Mouse (Mus musculus) small intestine, adult 2 months (tissue): ENCODE measurements around the gene Ehd2. TPM values are rescaled to one million over a fixed set of nuclear protein-coding genes. Genes with fewer than 3 reads are reported as not detected.

Experiments
- H3K27ac ChIP-seq: fragments of 200-500 bp; 2 replicates; pipeline ENCODE4 v1.5.1; 2012; ENCODE audit warnings: low read depth, low read length, control low read depth, inconsistent platforms; ENCODE audit not compliant: insufficient read depth
- H3K27me3 ChIP-seq: fragments of 200-500 bp; 2 replicates; pipeline ENCODE4 v1.6.1; 2012; ENCODE audit warnings: mild to moderate bottlenecking, moderate library complexity, low read length, inconsistent platforms; ENCODE audit not compliant: control insufficient read depth, insufficient read depth
- H3K36me3 ChIP-seq: fragments of 200-500 bp; 2 replicates; pipeline ENCODE4 v1.6.1; 2012; ENCODE audit warnings: mild to moderate bottlenecking, low read length, control low read depth, inconsistent platforms; ENCODE audit not compliant: control insufficient read depth, insufficient read depth
- H3K4me1 ChIP-seq: fragments of 200-500 bp; 2 replicates; pipeline ENCODE4 v1.6.1; 2012; ENCODE audit warnings: low read length, inconsistent platforms, mixed read lengths; ENCODE audit not compliant: control insufficient read depth, insufficient read depth, insufficient read length
- H3K4me3 ChIP-seq: fragments of 200-500 bp; 2 replicates; pipeline ENCODE4 v1.5.1; 2012; ENCODE audit warnings: low read depth, mild to moderate bottlenecking, control low read depth, inconsistent platforms, low read length, moderate library complexity
- CTCF ChIP-seq: fragments of 200-500 bp; IDR thresholded peaks from 2 replicates; pipeline ENCODE4 v1.5.1; 2012; ENCODE audit warnings: low read depth, mild to moderate bottlenecking, control low read depth, inconsistent platforms, low read length, moderate library complexity, mixed read lengths; ENCODE audit not compliant: insufficient replicate concordance, insufficient read length; ENCODE audit errors: extremely low read depth
- POLR2A ChIP-seq: fragments of 200-500 bp; IDR thresholded peaks from 2 replicates; pipeline ENCODE4 v1.6.1; 2012; ENCODE audit warnings: low read depth, mild to moderate bottlenecking, control low read depth, inconsistent platforms, low read length, moderate library complexity
- WGBS: fragments of 180-500 bp; shearing (Covaris S2); methylation state at CpG from one replicate; pipeline ENCODE4 v1.1.7; 2018; 5-methylcytosine and 5-hydroxymethylcytosine counted together
- polyA plus RNA-seq: library from polyadenylated mRNA; depleted of rRNA; stranded (reverse); fragments of >200 nt; gene quantifications from 2 replicates; pipeline ENCODE4 v1.2.3, GENCODE M21; 2012

Gene Ehd2
- polyA plus RNA-seq, 1 experiment: 14.5 TPM

- TF ChIP-seq POLR2A: no peak
- TF ChIP-seq CTCF: no peak
- Histone ChIP-seq H3K4me3 (no peak overlapping the region), H3K4me1 (peaks cover 15% of the 10 kb centered on the region), H3K27me3 (no peaks in the 10 kb centered on the region), H3K36me3 (peaks cover 32% of the 10 kb centered on the region), H3K27ac (peak overlapping the region; percentile 94)
- WGBS: 42% methylated on average over 4 of the region's 4 CpGs
Measured at GRCm38 (mm10) chr7:15993789-15994188, 26.4 kb upstream of the Ehd2 start.

GRCm38 (mm10) chr7:15993152-15993551, 25.8 kb upstream of the Ehd2 start:
- no peak for TF ChIP-seq CTCF
- Histone ChIP-seq H3K4me3 (peak overlapping the region; percentile 5; the same call in 1 of the 2 replicates), H3K27ac (peak overlapping the region; percentile 94), H3K4me1 (peaks cover 15% of the 10 kb centered on the region), H3K36me3 (peaks cover 37% of the 10 kb centered on the region), H3K27me3 (no peaks in the 10 kb centered on the region)
- 34% methylated on average over 3 of the region's 3 CpGs for WGBS

DNA sequence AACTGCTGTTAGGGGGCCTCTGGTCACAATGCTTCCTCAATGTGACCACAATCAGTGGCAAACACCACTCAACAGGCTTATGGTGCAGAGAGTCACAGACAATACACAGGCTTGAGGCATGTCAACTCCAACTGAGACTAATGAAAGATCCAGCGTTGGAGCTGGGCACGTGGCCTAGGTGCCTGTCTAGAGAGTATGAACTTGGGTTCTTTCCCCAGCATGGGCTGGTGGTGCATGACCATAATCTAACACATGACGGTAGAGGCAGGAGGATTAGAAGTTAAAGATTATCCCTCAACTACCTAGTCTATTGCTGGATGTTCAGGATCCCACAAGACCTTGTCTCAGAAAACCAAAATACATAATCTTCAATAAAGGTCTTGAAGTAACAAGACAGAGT, 24.4 kb upstream of the Ehd2 start:
- Histone ChIP-seq H3K4me1 (peaks cover 15% of the 10 kb centered on the region), H3K36me3 (peaks cover 37% of the 10 kb centered on the region), H3K4me3 (no peak overlapping the region), H3K27me3 (no peaks in the 10 kb centered on the region), H3K27ac (no peak overlapping the region)
- WGBS: 82% methylated on average over 3 of the region's 3 CpGs
- no peak for TF ChIP-seq POLR2A
- TF ChIP-seq CTCF: no peak

DNA sequence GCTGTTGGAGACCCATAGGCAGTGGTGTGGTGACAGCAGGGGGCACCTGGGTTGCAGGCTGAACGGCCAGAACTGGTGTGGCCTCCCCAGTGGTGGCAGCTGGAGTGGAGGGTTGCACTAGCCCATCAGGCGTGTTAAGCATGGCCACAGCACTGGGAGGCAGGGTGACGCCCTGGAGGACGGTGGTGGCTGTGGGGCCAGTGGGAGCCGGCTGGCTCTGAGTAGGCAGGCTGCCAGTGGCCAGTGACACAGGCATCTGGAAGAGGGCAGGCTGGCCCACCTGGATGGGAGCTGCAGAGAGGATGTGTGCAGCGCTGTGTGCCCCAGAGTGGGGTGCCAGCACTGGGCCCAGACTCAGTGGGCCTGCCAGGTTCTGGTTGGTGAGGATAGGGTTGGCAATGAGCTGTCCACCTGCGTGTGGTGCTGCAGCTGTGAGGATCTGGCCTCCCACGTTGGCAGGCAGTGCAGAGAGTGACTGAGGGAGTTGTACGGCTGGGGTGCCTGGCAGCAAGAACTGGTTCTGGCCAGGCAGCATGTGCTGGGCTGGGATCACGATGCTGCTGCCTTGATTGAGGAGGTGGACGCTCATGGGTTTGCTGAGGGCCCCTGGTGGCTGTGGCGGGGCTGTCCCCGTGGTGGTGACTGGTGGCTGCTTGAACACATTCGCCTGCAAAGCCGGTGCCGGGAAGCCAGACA, 20.4 kb upstream of the Ehd2 start:
- H3K4me1 ChIP-seq: peaks cover 3% of the 10 kb centered on the region
- no peak for TF ChIP-seq CTCF
- TF ChIP-seq POLR2A: no peak
- WGBS: 92% methylated on average over 16 of the region's 16 CpGs

GRCm38 (mm10) chr7:15982729-15983407, 15.5 kb upstream of the Ehd2 start:
- no peak overlapping the region for H3K27ac ChIP-seq

More for the DNA sequence above, 20.4 kb upstream of the Ehd2 start:
- Histone ChIP-seq H3K27me3 (no peaks in the 10 kb centered on the region), H3K4me3 (no peak overlapping the region), H3K36me3 (peaks cover 29% of the 10 kb centered on the region), H3K27ac (no peak overlapping the region)

GRCm38 (mm10) chr7:15981538-15981937, 14.2 kb upstream of the Ehd2 start:
- Histone ChIP-seq H3K4me3 (no peak overlapping the region), H3K36me3 (peaks cover 24% of the 10 kb centered on the region), H3K4me1 (peaks cover 2% of the 10 kb centered on the region; the same call in 1 of the 2 replicates), H3K27me3 (no peaks in the 10 kb centered on the region), H3K27ac (no peak overlapping the region)
- 66% methylated on average over 4 of the region's 4 CpGs for WGBS
- no peak for TF ChIP-seq CTCF
- TF ChIP-seq POLR2A: no peak

More at GRCm38 (mm10) chr7:15982729-15983407, 15.5 kb upstream of the Ehd2 start:
- Histone ChIP-seq H3K4me3 (no peak overlapping the region), H3K36me3 (peaks cover 26% of the 10 kb centered on the region), H3K27me3 (no peaks in the 10 kb centered on the region), H3K4me1 (peaks cover 2% of the 10 kb centered on the region; the same call in 1 of the 2 replicates)
- 17% methylated on average over 4 of the region's 4 CpGs for WGBS
- no peak for TF ChIP-seq CTCF
- TF ChIP-seq POLR2A: no peak

DNA sequence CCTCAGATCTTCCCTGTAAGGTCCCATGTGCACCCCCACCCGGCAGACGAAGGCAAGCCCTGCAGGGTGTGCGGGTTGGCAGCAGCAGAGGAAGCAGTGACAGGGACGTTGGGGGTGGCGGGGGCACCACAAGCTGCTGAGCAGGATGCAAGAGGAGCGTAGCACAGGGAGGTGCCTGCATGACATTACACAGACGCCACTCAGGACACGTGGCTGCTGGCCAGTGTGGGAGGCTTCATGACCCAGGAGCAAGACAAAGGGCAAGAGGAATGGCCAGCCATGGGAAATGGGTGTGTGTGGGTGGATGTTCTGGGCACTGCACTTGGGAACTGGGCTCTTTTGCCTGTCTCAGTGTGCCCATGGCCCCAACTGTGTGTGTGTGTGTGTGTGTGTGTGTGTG, 12.9 kb upstream of the Ehd2 start:
- Histone ChIP-seq H3K27ac (no peak overlapping the region), H3K27me3 (no peaks in the 10 kb centered on the region), H3K36me3 (peaks cover 31% of the 10 kb centered on the region), H3K4me3 (no peak overlapping the region), H3K4me1 (peaks cover 2% of the 10 kb centered on the region; the same call in 1 of the 2 replicates)
- 79% methylated on average over 8 of the region's 8 CpGs for WGBS
- no peak for TF ChIP-seq CTCF
- no peak for TF ChIP-seq POLR2A
